Mouse (Mus musculus) forebrain, embryonic 11.5 days (tissue): Measurements from ENCODE around the gene Pdzd7. TPM values are rescaled to one million over a fixed set of nuclear protein-coding genes. Genes with fewer than 3 reads are reported as not detected.

Experiments used
- ATAC-seq: fragments of 200-750 bp; cut with Nextera tagmentation; replicated peaks from 2 replicates; pipeline ENCODE4 v1.8.0; 2017; ENCODE audit warnings: moderate TSS enrichment; ENCODE audit not compliant: low FRiP score
- DNase-seq: peaks from one replicate; pipeline ENCODE4 v3.0.0-alpha.2; 2017; ENCODE audit warnings: low spot score
- H3K27ac ChIP-seq: fragments of 300-500 bp; sonication (generic); 2 replicates; pipeline ENCODE4 v1.5.1; 2014; ENCODE audit warnings: low read depth, low read length
- H3K27me3 ChIP-seq: fragments of 300-500 bp; sonication (generic); 2 replicates; pipeline ENCODE4 v1.6.1; 2014; ENCODE audit warnings: mild to moderate bottlenecking, low read length, mixed read lengths; ENCODE audit not compliant: control insufficient read depth, insufficient read depth
- H3K36me3 ChIP-seq: fragments of 300-500 bp; sonication (generic); 2 replicates; pipeline ENCODE4 v1.6.1; 2014; ENCODE audit warnings: mild to moderate bottlenecking, low read length, moderate library complexity, mixed read lengths; ENCODE audit not compliant: control insufficient read depth, insufficient read depth
- H3K4me1 ChIP-seq: fragments of 300-500 bp; sonication (generic); replicated peaks from 2 replicates; pipeline ENCODE4 v1.6.1; 2014; ENCODE audit warnings: low read length, mixed read lengths; ENCODE audit not compliant: control insufficient read depth, insufficient read depth
- H3K4me2 ChIP-seq: fragments of 300-500 bp; sonication (generic); 2 replicates; pipeline ENCODE4 v1.6.1; 2014; ENCODE audit warnings: low read depth, mild to moderate bottlenecking, low read length, moderate library complexity, mixed read lengths; ENCODE audit not compliant: severe bottlenecking
- H3K4me3 ChIP-seq: fragments of 300-500 bp; sonication (generic); 2 replicates; pipeline ENCODE4 v1.5.1; 2014; ENCODE audit warnings: low read depth, low read length
- H3K9ac ChIP-seq: fragments of 300-500 bp; sonication (generic); 2 replicates; pipeline ENCODE4 v1.6.1; 2014; ENCODE audit warnings: low read length
- H3K9me3 ChIP-seq: fragments of 300-500 bp; sonication (generic); 2 replicates; pipeline ENCODE4 v1.6.1; 2016; ENCODE audit warnings: low read length, mixed read lengths; ENCODE audit not compliant: control insufficient read depth
- WGBS: fragments of 180-500 bp; shearing (Covaris S2); extraction: QIAGEN DNeasy Blood & Tissue Kit; methylation state at CpG from one replicate; pipeline ENCODE4 v1.1.7; 2014; 5-methylcytosine and 5-hydroxymethylcytosine counted together
- polyA plus RNA-seq: library from polyadenylated mRNA; unstranded; fragments of >200 nt; fragmentation: Nextera tagmentation; extraction: Ambion mirVana; gene quantifications from 2 replicates; pipeline ENCODE4 v1.2.1, GENCODE M21; 2014

Pdzd7 gene
- polyA plus RNA-seq, 1 experiment from 2014 or later, result 0.61 TPM

GRCm38 (mm10) chr19:45054892-45055690 lies 9.6 kb upstream of the Pdzd7 start:
- ATAC-seq (no peak), DNase-seq (no peak)
- H3K9me3 ChIP-seq, result no peaks in the 10 kb centered on the region
- peaks cover 7% of the 10 kb centered on the region; the same call in 1 of the 2 replicates for H3K4me1 ChIP-seq
- H3K27ac ChIP-seq, result no peak overlapping the region
- 87% methylated on average over 6 of the region's 6 CpGs for WGBS
- no peak overlapping the region; the same call in 1 of the 2 replicates for H3K9ac ChIP-seq
- H3K36me3 ChIP-seq, result no peaks in the 10 kb centered on the region
- no peak overlapping the region for H3K4me2 ChIP-seq
- H3K4me3 ChIP-seq, result no peak overlapping the region
- no peaks in the 10 kb centered on the region for H3K27me3 ChIP-seq

GRCm38 (mm10) chr19:45053451-45053850 lies 7.9 kb upstream of the Pdzd7 start:
- no peak overlapping the region for H3K4me2 ChIP-seq
- whole genome bisulfite sequencing, result 92% methylated on average over 8 of the region's 8 CpGs
- ATAC-seq (no peak), DNase-seq (no peak)
- H3K9me3 ChIP-seq, result no peaks in the 10 kb centered on the region
- no peak overlapping the region for H3K27ac ChIP-seq
- no peaks in the 10 kb centered on the region for H3K27me3 ChIP-seq
- peaks cover 7% of the 10 kb centered on the region; the same call in 1 of the 2 replicates for H3K4me1 ChIP-seq
- H3K36me3 ChIP-seq, result no peaks in the 10 kb centered on the region
- no peak overlapping the region for H3K9ac ChIP-seq
- H3K4me3 ChIP-seq, result no peak overlapping the region

- peaks cover 8% of the 10 kb centered on the region; the same call in 1 of the 2 replicates for H3K4me1 ChIP-seq
- H3K4me2 ChIP-seq, result no peak overlapping the region
- H3K4me3 ChIP-seq, result no peak overlapping the region
- WGBS, result 81% methylated on average over 9 of the region's 9 CpGs
- peaks cover 14% of the 10 kb centered on the region for H3K27me3 ChIP-seq
- H3K9me3 ChIP-seq, result no peaks in the 10 kb centered on the region
- H3K27ac ChIP-seq, result no peak overlapping the region
- H3K36me3 ChIP-seq, result no peaks in the 10 kb centered on the region
- DNase-seq (no peak), ATAC-seq (no peak)
- H3K9ac ChIP-seq, result no peak overlapping the region
These were observed 4.0 kb upstream of the Pdzd7 start for GRCm38 (mm10) chr19:45049523-45049922.

GRCm38 (mm10) chr19:45048644-45049365 lies 3.3 kb upstream of the Pdzd7 start:
- H3K4me1 ChIP-seq, result peaks cover 8% of the 10 kb centered on the region; the same call in 1 of the 2 replicates
- 87% methylated on average over 12 of the region's 12 CpGs for WGBS
- H3K9me3 ChIP-seq, result no peaks in the 10 kb centered on the region
- no peak overlapping the region for H3K9ac ChIP-seq
- no peaks in the 10 kb centered on the region for H3K36me3 ChIP-seq
- no peak overlapping the region for H3K4me3 ChIP-seq
- H3K4me2 ChIP-seq, result no peak overlapping the region
- DNase-seq, result no peak
- no peak overlapping the region for H3K27ac ChIP-seq
- no peak for ATAC-seq
- H3K27me3 ChIP-seq, result peaks cover 14% of the 10 kb centered on the region

- peak overlapping the region; percentile 42 for H3K4me3 ChIP-seq
- H3K4me2 ChIP-seq, result peak overlapping the region; percentile 83
- peaks cover 14% of the 10 kb centered on the region for H3K27me3 ChIP-seq
- H3K9ac ChIP-seq, result peak overlapping the region; percentile 65
- H3K4me1 ChIP-seq, result peaks cover 8% of the 10 kb centered on the region; the same call in 1 of the 2 replicates
- no peaks in the 10 kb centered on the region for H3K36me3 ChIP-seq
- DNase-seq, result peak; percentile 55
- ATAC-seq, result peak; percentile 67
- H3K9me3 ChIP-seq, result no peaks in the 10 kb centered on the region
- peak overlapping the region; percentile 39; the same call in 1 of the 2 replicates for H3K27ac ChIP-seq
- 63% methylated on average over 11 of the region's 11 CpGs for WGBS
These were observed 2.6 kb upstream of the Pdzd7 start for GRCm38 (mm10) chr19:45047935-45048643.

- H3K27ac ChIP-seq, result peak within 1 kb of the TSS; percentile 39
- no peaks in the 10 kb centered on the region for H3K36me3 ChIP-seq
- no peaks in the 10 kb centered on the region for H3K9me3 ChIP-seq
- peak; percentile 85 for DNase-seq
- ATAC-seq, result peak; percentile 73
- peaks cover 8% of the 10 kb centered on the region; the same call in 1 of the 2 replicates for H3K4me1 ChIP-seq
- peak within 1 kb of the TSS; percentile 42 for H3K4me3 ChIP-seq
- H3K4me2 ChIP-seq, result peak within 1 kb of the TSS; percentile 83
- WGBS, result under 1% methylated on average over 26 of the region's 26 CpGs
- peak within 1 kb of the TSS; percentile 65 for H3K9ac ChIP-seq
- H3K27me3 ChIP-seq, result peaks cover 14% of the 10 kb centered on the region
These were observed 2.0 kb upstream of the Pdzd7 start, which contains the start of gene Sfxn3 for GRCm38 (mm10) chr19:45047417-45047934. Gene Sfxn3, plus strand, starts transcription at chr19:45047503.

- no peaks in the 10 kb centered on the region for H3K36me3 ChIP-seq
- H3K9me3 ChIP-seq, result no peaks in the 10 kb centered on the region
- ATAC-seq (peak; percentile 66), DNase-seq (peak; percentile 76)
- WGBS, result 3% methylated on average over 34 of the region's 34 CpGs
- H3K4me3 ChIP-seq, result peak overlapping the region; percentile 42
- peak overlapping the region; percentile 65 for H3K9ac ChIP-seq
- H3K27ac ChIP-seq, result peak overlapping the region; percentile 18; the same call in 1 of the 2 replicates
- peaks cover 8% of the 10 kb centered on the region; the same call in 1 of the 2 replicates for H3K4me1 ChIP-seq
- peak overlapping the region; percentile 83 for H3K4me2 ChIP-seq
- peaks cover 14% of the 10 kb centered on the region for H3K27me3 ChIP-seq
These were observed 1.2 kb upstream of the Pdzd7 start for GRCm38 (mm10) chr19:45046523-45047321.
